Mouse (Mus musculus) midbrain, embryonic 15.5 days (tissue): ENCODE measurements at regions not wholly inside any gene's neighbourhood (a gene's known extent, or its start where the extent isn't known, plus 50 kb on each side); places are given as distances from the start of the nearest gene placed in this dataset.

ENCODE experiments used
- ATAC-seq: fragments of 200-750 bp; cut with Nextera tagmentation; replicated peaks from 2 replicates; pipeline ENCODE4 v1.8.0; 2017; ENCODE audit warnings: moderate TSS enrichment
- H3K27ac ChIP-seq: fragments of 300-500 bp; sonication (generic); 2 replicates; pipeline ENCODE4 v1.5.1; 2015; ENCODE audit warnings: mild to moderate bottlenecking, inconsistent platforms
- H3K27me3 ChIP-seq: fragments of 300-500 bp; sonication (generic); replicated peaks from 2 replicates; pipeline ENCODE4 v1.6.1; 2015; ENCODE audit warnings: inconsistent platforms
- H3K36me3 ChIP-seq: fragments of 300-500 bp; sonication (generic); replicated peaks from 2 replicates; pipeline ENCODE4 v1.6.1; 2015; ENCODE audit warnings: inconsistent platforms
- H3K4me1 ChIP-seq: fragments of 300-500 bp; sonication (generic); 2 replicates; pipeline ENCODE4 v1.6.1; 2015; ENCODE audit warnings: inconsistent platforms
- H3K4me2 ChIP-seq: fragments of 300-500 bp; sonication (generic); 2 replicates; pipeline ENCODE4 v1.6.1; 2015; ENCODE audit warnings: inconsistent platforms, mild to moderate bottlenecking, moderate library complexity
- H3K4me3 ChIP-seq: fragments of 300-500 bp; sonication (generic); 2 replicates; pipeline ENCODE4 v1.5.1; 2015; ENCODE audit warnings: mild to moderate bottlenecking, inconsistent platforms
- H3K9ac ChIP-seq: fragments of 300-500 bp; sonication (generic); 2 replicates; pipeline ENCODE4 v1.6.1; 2015; ENCODE audit warnings: mild to moderate bottlenecking, inconsistent platforms
- H3K9me3 ChIP-seq: fragments of 300-500 bp; sonication (generic); 2 replicates; pipeline ENCODE4 v1.6.1; 2016; ENCODE audit warnings: inconsistent platforms
- WGBS: fragments of 180-500 bp; shearing (Covaris S2); methylation state at CpG from one replicate; pipeline ENCODE4 v1.1.7; 2015; ENCODE audit warnings: mixed read lengths; 5-methylcytosine and 5-hydroxymethylcytosine counted together

- WGBS, result 46% methylated on average over 10 of the region's 10 CpGs
- Histone ChIP-seq H3K4me1 (peaks cover 5% of the 10 kb centered on the region; the same call in 1 of the 2 replicates), H3K9me3 (no peaks in the 10 kb centered on the region), H3K9ac (no peak overlapping the region), H3K4me3 (no peak overlapping the region), H3K27me3 (no peaks in the 10 kb centered on the region), H3K27ac (no peak overlapping the region), H3K36me3 (no peaks in the 10 kb centered on the region), H3K4me2 (no peak overlapping the region)
- no peak for ATAC-seq
These were observed 250.8 kb downstream of the Wdr11 start for GRCm38 (mm10) chr7:129842303-129843122.

DNA sequence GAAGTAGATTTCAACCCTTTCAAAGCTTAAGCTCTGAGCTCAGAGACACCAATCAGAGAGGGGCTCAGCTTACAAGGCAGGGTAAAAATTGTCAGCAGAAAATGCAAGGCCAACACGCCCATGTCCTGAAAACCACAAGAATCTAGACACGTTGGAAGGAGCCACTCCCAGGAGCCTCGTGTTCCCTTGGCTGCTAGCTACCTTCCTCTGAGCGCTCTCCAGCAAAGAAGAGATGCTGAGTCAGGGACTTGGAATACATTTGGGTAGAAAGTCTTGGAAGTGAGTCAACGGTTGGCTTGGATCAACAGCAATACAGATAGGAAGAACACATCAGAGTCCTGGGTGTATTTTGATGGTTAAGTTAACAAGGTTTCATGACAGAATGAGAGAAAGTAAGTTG, 255.5 kb downstream of the Wdr11 start:
- no peak overlapping the region for H3K4me2 ChIP-seq
- no peak overlapping the region for H3K4me3 ChIP-seq
- no peaks in the 10 kb centered on the region for H3K36me3 ChIP-seq
- H3K9ac ChIP-seq, result no peak overlapping the region
- H3K9me3 ChIP-seq, result no peaks in the 10 kb centered on the region
- peaks cover 4% of the 10 kb centered on the region; the same call in 1 of the 2 replicates for H3K4me1 ChIP-seq
- H3K27ac ChIP-seq, result no peak overlapping the region
- 79% methylated on average over 5 of the region's 5 CpGs for WGBS
- no peaks in the 10 kb centered on the region for H3K27me3 ChIP-seq
- no peak for ATAC-seq

DNA sequence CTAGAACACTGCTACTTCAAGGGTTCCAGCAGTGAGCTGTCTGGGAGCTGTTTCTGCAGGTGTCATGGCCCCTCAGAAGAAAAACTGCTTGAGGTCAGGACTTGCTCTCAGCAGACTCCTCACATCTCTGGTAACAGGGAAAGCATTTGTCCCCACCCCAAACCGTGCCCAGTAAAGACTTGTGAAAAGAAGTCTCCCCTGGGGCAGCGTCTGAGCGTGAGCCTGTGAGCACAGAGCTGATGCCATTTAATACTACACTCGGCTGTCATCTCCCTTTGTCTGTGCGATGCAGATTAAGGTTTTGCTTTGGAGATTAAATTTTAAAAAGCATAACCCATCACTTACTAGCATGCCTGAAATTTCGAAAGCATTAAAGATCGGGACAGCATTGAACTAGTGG, 261.9 kb downstream of the Wdr11 start:
- no peak for ATAC-seq
- H3K27ac ChIP-seq, result no peak overlapping the region
- no peaks in the 10 kb centered on the region for H3K27me3 ChIP-seq
- WGBS, result 28% methylated on average over 7 of the region's 7 CpGs
- H3K9ac ChIP-seq, result no peak overlapping the region
- no peaks in the 10 kb centered on the region for H3K36me3 ChIP-seq
- H3K4me1 ChIP-seq, result peaks cover 8% of the 10 kb centered on the region
- H3K4me3 ChIP-seq, result no peak overlapping the region
- H3K9me3 ChIP-seq, result no peaks in the 10 kb centered on the region
- no peak overlapping the region for H3K4me2 ChIP-seq

- Histone ChIP-seq H3K4me3 (no peak overlapping the region), H3K9me3 (no peaks in the 10 kb centered on the region), H3K27me3 (no peaks in the 10 kb centered on the region), H3K4me2 (no peak overlapping the region), H3K36me3 (no peaks in the 10 kb centered on the region), H3K4me1 (peaks cover 8% of the 10 kb centered on the region), H3K27ac (no peak overlapping the region), H3K9ac (no peak overlapping the region)
- no peak for ATAC-seq
- 65% methylated on average over 2 of the region's 2 CpGs for WGBS
These were observed 263.3 kb downstream of the Wdr11 start for GRCm38 (mm10) chr7:129854942-129855341.

DNA sequence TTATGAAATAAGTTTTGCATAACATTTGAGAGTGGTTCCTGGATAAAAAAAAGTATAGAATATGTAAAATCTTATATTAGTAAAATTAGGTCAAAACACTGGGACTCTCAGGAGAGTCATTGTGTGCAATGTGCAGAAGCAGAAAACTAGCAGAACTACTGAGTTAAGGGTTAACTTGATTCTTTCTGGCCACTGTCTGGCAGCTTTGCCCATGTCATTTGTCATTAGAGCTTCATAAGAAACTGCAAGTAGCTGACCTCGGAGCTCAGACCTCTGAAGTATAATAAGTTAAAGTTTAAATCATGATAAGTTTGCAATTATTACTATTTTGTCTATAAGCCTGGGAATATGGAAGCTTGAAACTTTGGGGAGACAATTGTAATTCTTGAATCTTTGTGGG, 271.3 kb downstream of the Wdr11 start:
- Histone ChIP-seq H3K27me3 (no peaks in the 10 kb centered on the region), H3K9ac (no peak overlapping the region), H3K9me3 (no peaks in the 10 kb centered on the region), H3K4me1 (no peaks in the 10 kb centered on the region), H3K4me2 (no peak overlapping the region), H3K4me3 (no peak overlapping the region), H3K36me3 (no peaks in the 10 kb centered on the region), H3K27ac (no peak overlapping the region)
- WGBS, result 56% methylated on average over 1 of the region's 1 CpGs
- no peak for ATAC-seq

DNA sequence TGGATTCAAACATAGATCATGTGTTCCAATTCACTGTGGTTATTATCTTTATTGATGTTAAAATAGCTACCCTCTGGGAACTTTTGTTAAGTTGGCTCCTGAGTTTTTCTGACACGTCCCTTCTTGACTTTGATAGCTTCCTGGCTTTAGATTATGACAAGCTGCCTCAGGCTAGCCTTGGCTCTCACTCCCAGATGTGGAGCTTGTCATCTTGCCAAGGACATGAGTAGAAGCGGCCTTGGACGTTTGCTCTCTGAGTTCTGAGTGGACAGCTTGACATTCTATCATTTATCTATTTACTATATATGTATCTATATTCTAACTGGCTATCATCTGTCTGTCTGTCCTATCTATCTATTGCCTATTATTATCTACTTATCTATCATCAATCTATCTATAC, 273.9 kb downstream of the Wdr11 start:
- Histone ChIP-seq H3K4me1 (no peaks in the 10 kb centered on the region), H3K27me3 (no peaks in the 10 kb centered on the region), H3K27ac (no peak overlapping the region), H3K9me3 (no peaks in the 10 kb centered on the region), H3K9ac (no peak overlapping the region), H3K36me3 (no peaks in the 10 kb centered on the region), H3K4me3 (no peak overlapping the region), H3K4me2 (no peak overlapping the region)
- WGBS, result 81% methylated on average over 3 of the region's 3 CpGs
- no peak for ATAC-seq

- Histone ChIP-seq H3K27me3 (no peaks in the 10 kb centered on the region), H3K4me2 (no peak overlapping the region), H3K27ac (no peak overlapping the region), H3K36me3 (no peaks in the 10 kb centered on the region), H3K9me3 (no peaks in the 10 kb centered on the region), H3K9ac (no peak overlapping the region), H3K4me1 (no peaks in the 10 kb centered on the region), H3K4me3 (no peak overlapping the region)
- no peak for ATAC-seq
- 73% methylated on average over 11 of the region's 11 CpGs for WGBS
These were observed 280.6 kb downstream of the Wdr11 start for GRCm38 (mm10) chr7:129872208-129872790.

GRCm38 (mm10) chr7:129876202-129876851, 284.7 kb downstream of the Wdr11 start:
- no peak overlapping the region for H3K4me3 ChIP-seq
- H3K4me1 ChIP-seq, result no peaks in the 10 kb centered on the region
- H3K27ac ChIP-seq, result no peak overlapping the region
- H3K27me3 ChIP-seq, result no peaks in the 10 kb centered on the region
- H3K9me3 ChIP-seq, result no peaks in the 10 kb centered on the region
- no peak overlapping the region for H3K9ac ChIP-seq
- H3K4me2 ChIP-seq, result no peak overlapping the region
- H3K36me3 ChIP-seq, result no peaks in the 10 kb centered on the region
- 87% methylated on average over 7 of the region's 7 CpGs for WGBS
- ATAC-seq, result no peak

DNA sequence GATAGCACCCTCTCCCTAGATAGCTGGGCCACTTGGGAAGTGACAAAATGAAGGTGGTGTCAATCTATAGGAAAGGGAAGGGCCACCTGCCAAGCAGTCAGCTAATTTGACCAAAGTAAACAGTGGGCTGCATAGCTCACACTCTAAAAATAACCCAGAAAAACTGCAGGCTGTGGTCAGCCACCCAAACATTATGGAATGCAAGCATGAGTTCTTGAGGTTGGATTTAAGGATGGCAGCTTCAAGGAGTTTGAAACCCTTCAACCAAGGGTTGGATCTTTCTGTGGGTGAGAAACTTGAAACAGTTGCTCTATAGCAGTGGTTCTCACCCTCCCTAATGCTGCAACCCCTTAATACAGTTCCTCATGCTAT, 285.2 kb downstream of the Wdr11 start:
- no peak overlapping the region for H3K4me2 ChIP-seq
- H3K9me3 ChIP-seq, result no peaks in the 10 kb centered on the region
- H3K9ac ChIP-seq, result no peak overlapping the region
- no peaks in the 10 kb centered on the region for H3K36me3 ChIP-seq
- H3K27ac ChIP-seq, result no peak overlapping the region
- no peak overlapping the region for H3K4me3 ChIP-seq
- no peaks in the 10 kb centered on the region for H3K27me3 ChIP-seq
- ATAC-seq, result no peak
- H3K4me1 ChIP-seq, result no peaks in the 10 kb centered on the region

DNA sequence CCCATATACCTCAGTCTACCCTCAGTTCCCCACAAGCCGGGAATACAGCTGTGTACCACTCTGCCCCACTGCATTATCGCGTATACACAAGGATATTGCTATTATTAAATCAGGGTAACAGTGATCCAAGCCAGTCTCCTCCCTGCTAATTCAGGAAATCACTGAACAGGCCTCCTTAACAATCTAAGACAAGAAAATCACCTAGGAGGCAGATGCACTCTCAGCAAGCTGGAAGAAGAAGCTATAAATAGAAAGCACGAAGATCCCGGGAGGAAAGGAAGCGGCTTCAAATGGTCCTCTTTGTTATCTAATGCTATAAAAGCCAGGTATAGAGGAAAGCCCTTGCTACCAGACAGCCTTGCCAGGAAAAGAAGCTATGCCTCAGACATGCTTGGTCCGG, 304.6 kb downstream of the Wdr11 start:
- no peaks in the 10 kb centered on the region for H3K27me3 ChIP-seq
- H3K4me2 ChIP-seq, result no peak overlapping the region
- H3K9me3 ChIP-seq, result no peaks in the 10 kb centered on the region
- ATAC-seq, result no peak
- H3K36me3 ChIP-seq, result no peaks in the 10 kb centered on the region
- peaks cover 6% of the 10 kb centered on the region; the same call in 1 of the 2 replicates for H3K4me1 ChIP-seq
- H3K9ac ChIP-seq, result no peak overlapping the region
- H3K27ac ChIP-seq, result peak overlapping the region; percentile 31; the same call in 1 of the 2 replicates
- WGBS, result 71% methylated on average over 7 of the region's 7 CpGs
- no peak overlapping the region for H3K4me3 ChIP-seq

- Histone ChIP-seq H3K4me1 (peaks cover 6% of the 10 kb centered on the region; the same call in 1 of the 2 replicates), H3K9ac (no peak overlapping the region), H3K27ac (no peak overlapping the region), H3K4me3 (no peak overlapping the region), H3K36me3 (no peaks in the 10 kb centered on the region), H3K9me3 (no peaks in the 10 kb centered on the region), H3K27me3 (no peaks in the 10 kb centered on the region), H3K4me2 (no peak overlapping the region)
- no peak for ATAC-seq
- 89% methylated on average over 3 of the region's 3 CpGs for WGBS
These were observed 305.8 kb downstream of the Wdr11 start for GRCm38 (mm10) chr7:129897511-129897910.

DNA sequence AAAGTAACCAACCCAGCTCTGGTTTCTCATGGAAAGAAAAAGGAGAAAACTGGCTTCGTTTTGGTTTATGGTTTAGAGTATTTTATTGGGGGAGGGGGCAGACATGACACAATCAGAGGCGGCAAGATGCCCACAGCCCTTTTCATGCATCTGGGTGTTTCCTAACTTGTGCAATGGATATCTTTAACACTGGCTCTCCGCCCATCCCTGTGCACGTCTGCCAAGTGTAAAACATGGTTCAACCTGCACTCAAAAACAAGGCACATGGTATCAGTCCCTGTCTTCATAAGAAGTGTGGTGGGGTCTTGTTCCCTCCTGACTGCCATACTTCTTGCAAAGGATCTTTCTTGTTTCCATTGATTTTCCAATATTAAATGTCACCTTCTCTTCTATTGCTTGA, 310.6 kb downstream of the Wdr11 start:
- 85% methylated on average over 4 of the region's 4 CpGs for WGBS
- Histone ChIP-seq H3K9me3 (no peaks in the 10 kb centered on the region), H3K4me3 (no peak overlapping the region), H3K4me1 (no peaks in the 10 kb centered on the region), H3K27ac (no peak overlapping the region), H3K9ac (no peak overlapping the region), H3K27me3 (no peaks in the 10 kb centered on the region), H3K4me2 (no peak overlapping the region), H3K36me3 (no peaks in the 10 kb centered on the region)
- ATAC-seq, result no peak

- Histone ChIP-seq H3K4me3 (no peak overlapping the region), H3K27me3 (no peaks in the 10 kb centered on the region), H3K27ac (no peak overlapping the region), H3K9me3 (no peaks in the 10 kb centered on the region), H3K36me3 (no peaks in the 10 kb centered on the region), H3K9ac (no peak overlapping the region), H3K4me1 (no peaks in the 10 kb centered on the region), H3K4me2 (no peak overlapping the region)
- no peak for ATAC-seq
- WGBS, result 55% methylated on average over 5 of the region's 5 CpGs
These were observed 311.5 kb downstream of the Wdr11 start for GRCm38 (mm10) chr7:129903126-129903525.
